Mouse (Mus musculus) stomach, embryonic 16.5 days (tissue): ENCODE results near the gene Cacna1d. TPM values are rescaled to one million over a fixed set of nuclear protein-coding genes. Genes with fewer than 3 reads are reported as not detected.

ENCODE experiments used
- ATAC-seq: fragments of 200-750 bp; cut with Nextera tagmentation; 2 replicates; pipeline ENCODE4 v1.8.0; 2017; ENCODE audit warnings: moderate number of reproducible peaks, moderate TSS enrichment; ENCODE audit not compliant: insufficient read depth, low FRiP score
- H3K27ac ChIP-seq: fragments of 300-500 bp; sonication (generic); 2 replicates; pipeline ENCODE4 v1.5.1; 2014; ENCODE audit warnings: low read length
- H3K27me3 ChIP-seq: fragments of 300-500 bp; sonication (generic); 2 replicates; pipeline ENCODE4 v1.6.1; 2014; ENCODE audit warnings: low read length, control low read depth, mixed read lengths; ENCODE audit not compliant: control insufficient read depth, insufficient read depth
- H3K36me3 ChIP-seq: fragments of 300-500 bp; sonication (generic); 2 replicates; pipeline ENCODE4 v1.6.1; 2014; ENCODE audit warnings: low read length; ENCODE audit not compliant: control insufficient read depth, insufficient read depth
- H3K4me1 ChIP-seq: fragments of 300-500 bp; sonication (generic); 2 replicates; pipeline ENCODE4 v1.6.1; 2014; ENCODE audit warnings: low read length, control low read depth, mixed read lengths; ENCODE audit not compliant: control insufficient read depth, insufficient read depth
- H3K4me2 ChIP-seq: fragments of 300-500 bp; sonication (generic); 2 replicates; pipeline ENCODE4 v1.6.1; 2014; ENCODE audit warnings: low read depth, low read length, mixed read lengths
- H3K4me3 ChIP-seq: fragments of 300-500 bp; sonication (generic); replicated peaks from 2 replicates; pipeline ENCODE4 v1.5.1; 2014; ENCODE audit warnings: mild to moderate bottlenecking, low read length
- H3K9ac ChIP-seq: fragments of 300-500 bp; sonication (generic); 2 replicates; pipeline ENCODE4 v1.6.1; 2014; ENCODE audit warnings: low read length
- H3K9me3 ChIP-seq: fragments of 300-500 bp; sonication (generic); replicated peaks from 2 replicates; pipeline ENCODE4 v1.6.1; 2016; ENCODE audit warnings: low read length, control low read depth; ENCODE audit not compliant: control insufficient read depth
- WGBS: fragments of 180-500 bp; shearing (Covaris S2); extraction: QIAGEN DNeasy Blood & Tissue Kit; methylation state at CpG from one replicate; pipeline ENCODE4 v1.1.7; 2014; 5-methylcytosine and 5-hydroxymethylcytosine counted together
- polyA plus RNA-seq: library from polyadenylated mRNA; unstranded; fragments of >200 nt; fragmentation: Nextera tagmentation; extraction: Ambion mirVana; gene quantifications from 2 replicates; pipeline ENCODE4 v1.2.1, GENCODE M21; 2015

Cacna1d gene
- polyA plus RNA-seq, 1 experiment from 2014 or later: 4.2 TPM

DNA sequence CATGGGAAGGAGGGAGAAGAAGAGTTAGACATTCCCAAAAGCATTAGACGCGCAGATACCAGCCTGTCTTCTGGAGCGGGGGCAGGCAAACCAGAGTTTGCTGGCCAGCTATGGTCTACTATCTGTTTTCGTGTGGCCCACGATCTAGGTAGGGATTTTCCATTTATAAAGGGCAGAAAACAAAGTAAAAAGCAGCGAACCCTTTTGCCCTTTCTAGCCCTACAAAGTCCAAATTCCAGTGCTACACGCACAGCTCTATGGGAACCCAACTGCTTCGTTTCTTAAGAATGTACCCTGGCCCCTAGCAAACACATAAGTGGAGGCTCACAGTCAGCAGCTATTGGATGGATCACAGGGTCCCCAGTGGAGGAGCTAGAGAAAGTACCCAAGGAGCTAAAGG is 441.0 kb downstream of the Cacna1d start:
- Histone ChIP-seq H3K4me3 (no peak overlapping the region), H3K9me3 (no peaks in the 10 kb centered on the region), H3K4me1 (peaks cover 9% of the 10 kb centered on the region), H3K36me3 (no peaks in the 10 kb centered on the region), H3K4me2 (no peak overlapping the region), H3K27ac (no peak overlapping the region), H3K27me3 (no peaks in the 10 kb centered on the region), H3K9ac (no peak overlapping the region)
- no peak for ATAC-seq
- 86% methylated on average over 8 of the region's 8 CpGs for WGBS

GRCm38 (mm10) chr14:30048049-30048448 is 443.2 kb downstream of the Cacna1d start:
- Histone ChIP-seq H3K4me1 (peaks cover 6% of the 10 kb centered on the region; the same call in 1 of the 2 replicates), H3K4me2 (no peak overlapping the region), H3K9ac (no peak overlapping the region), H3K4me3 (no peak overlapping the region), H3K27me3 (no peaks in the 10 kb centered on the region), H3K27ac (no peak overlapping the region), H3K9me3 (no peaks in the 10 kb centered on the region), H3K36me3 (no peaks in the 10 kb centered on the region)
- WGBS: 84% methylated on average over 3 of the region's 3 CpGs
- ATAC-seq: no peak

GRCm38 (mm10) chr14:30046976-30047375 is 444.3 kb downstream of the Cacna1d start:
- no peak for ATAC-seq
- Histone ChIP-seq H3K36me3 (no peaks in the 10 kb centered on the region), H3K4me2 (no peak overlapping the region), H3K27ac (no peak overlapping the region), H3K4me1 (peaks cover 6% of the 10 kb centered on the region; the same call in 1 of the 2 replicates), H3K27me3 (no peaks in the 10 kb centered on the region), H3K9ac (no peak overlapping the region), H3K9me3 (no peaks in the 10 kb centered on the region), H3K4me3 (no peak overlapping the region)
- WGBS: 84% methylated on average over 4 of the region's 4 CpGs

DNA sequence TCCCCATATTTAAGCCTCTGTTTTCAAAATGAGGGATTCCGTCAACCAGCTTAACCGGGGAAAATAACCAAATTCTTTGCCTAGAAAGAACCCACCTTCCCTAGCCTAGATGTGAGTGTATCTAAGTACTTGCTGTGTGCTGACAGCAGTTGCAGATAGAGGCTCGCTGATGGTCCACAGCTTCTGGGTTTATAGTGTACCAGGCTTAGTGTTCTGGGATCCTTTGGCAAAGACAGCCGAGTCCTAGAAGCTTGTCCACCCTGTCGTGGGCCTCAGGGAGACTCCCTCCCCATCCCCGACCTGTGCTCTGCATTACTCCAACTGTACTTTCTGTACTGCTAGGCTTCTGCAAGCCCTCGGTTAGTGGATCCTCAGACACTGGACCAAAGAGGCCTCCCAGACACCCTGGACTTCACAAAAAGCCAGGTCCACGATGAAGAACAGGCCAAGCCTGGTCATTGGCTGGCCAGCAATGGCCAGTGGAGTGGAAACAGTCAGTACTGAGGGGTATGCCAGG is 445.5 kb downstream of the Cacna1d start:
- Histone ChIP-seq H3K27ac (no peak overlapping the region; the same call in 1 of the 2 replicates), H3K36me3 (no peaks in the 10 kb centered on the region), H3K9ac (no peak overlapping the region), H3K4me3 (no peak overlapping the region), H3K4me2 (no peak overlapping the region), H3K27me3 (no peaks in the 10 kb centered on the region), H3K9me3 (no peaks in the 10 kb centered on the region), H3K4me1 (peaks cover 6% of the 10 kb centered on the region; the same call in 1 of the 2 replicates)
- ATAC-seq: no peak
- WGBS: 74% methylated on average over 8 of the region's 8 CpGs

DNA sequence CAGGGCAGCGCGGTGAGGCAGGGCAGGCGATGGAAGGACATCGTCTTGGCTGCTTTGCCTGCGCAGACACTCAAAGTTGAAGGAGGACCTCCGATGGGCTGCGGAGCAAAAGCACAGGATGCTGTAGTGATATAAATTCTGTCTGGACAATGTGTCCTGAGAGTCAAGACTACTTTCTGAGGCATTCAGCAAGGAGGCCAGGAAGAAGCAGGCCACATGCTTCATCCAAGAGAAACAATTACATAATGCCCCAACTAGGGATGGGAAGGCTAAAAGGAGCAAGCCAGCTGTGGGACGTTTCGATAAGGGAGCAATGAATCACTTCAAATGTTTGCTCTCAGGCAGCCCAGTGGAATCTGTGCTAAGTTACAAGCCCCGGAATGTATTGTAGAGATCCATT is 446.0 kb downstream of the Cacna1d start:
- H3K9ac ChIP-seq: no peak overlapping the region
- no peak overlapping the region for H3K4me2 ChIP-seq
- H3K9me3 ChIP-seq: no peaks in the 10 kb centered on the region
- 67% methylated on average over 10 of the region's 10 CpGs for WGBS
- H3K4me3 ChIP-seq: no peak overlapping the region
- H3K27me3 ChIP-seq: no peaks in the 10 kb centered on the region
- H3K36me3 ChIP-seq: no peaks in the 10 kb centered on the region
- H3K4me1 ChIP-seq: peaks cover 6% of the 10 kb centered on the region; the same call in 1 of the 2 replicates
- ATAC-seq: no peak
- no peak overlapping the region for H3K27ac ChIP-seq

- H3K27me3 ChIP-seq: no peaks in the 10 kb centered on the region
- no peak overlapping the region for H3K4me2 ChIP-seq
- H3K4me1 ChIP-seq: peaks cover 6% of the 10 kb centered on the region; the same call in 1 of the 2 replicates
- no peak overlapping the region for H3K9ac ChIP-seq
- no peak for ATAC-seq
- 87% methylated on average over 7 of the region's 7 CpGs for WGBS
- no peak overlapping the region for H3K4me3 ChIP-seq
- no peaks in the 10 kb centered on the region for H3K36me3 ChIP-seq
- no peaks in the 10 kb centered on the region for H3K9me3 ChIP-seq
- H3K27ac ChIP-seq: no peak overlapping the region
These were observed 447.8 kb downstream of the Cacna1d start for GRCm38 (mm10) chr14:30043356-30043940.

DNA sequence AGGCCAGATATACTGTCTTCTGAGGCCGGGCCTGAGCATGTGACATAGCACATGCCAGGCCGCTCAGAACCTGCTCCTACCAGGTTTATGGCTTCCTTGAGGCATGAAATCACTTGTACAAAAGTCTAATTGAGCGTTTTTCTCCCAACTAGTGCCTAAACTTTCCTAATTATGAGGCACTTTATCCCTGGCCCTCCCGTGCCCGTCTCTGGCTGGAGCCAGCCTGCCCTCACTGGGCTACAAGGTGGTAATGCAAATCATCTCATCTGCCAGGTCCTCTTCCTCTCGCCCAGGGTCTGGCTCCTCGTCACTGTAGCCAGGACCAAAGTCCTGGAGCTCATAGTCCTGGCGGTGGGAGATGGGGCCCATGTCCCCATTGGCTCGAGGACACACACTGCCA is 449.4 kb downstream of the Cacna1d start:
- 86% methylated on average over 9 of the region's 9 CpGs for WGBS
- Histone ChIP-seq H3K4me3 (no peak overlapping the region), H3K4me2 (no peak overlapping the region), H3K36me3 (no peaks in the 10 kb centered on the region), H3K27me3 (no peaks in the 10 kb centered on the region), H3K4me1 (peaks cover 6% of the 10 kb centered on the region; the same call in 1 of the 2 replicates), H3K27ac (no peak overlapping the region), H3K9me3 (no peaks in the 10 kb centered on the region), H3K9ac (no peak overlapping the region)
- ATAC-seq: no peak

DNA sequence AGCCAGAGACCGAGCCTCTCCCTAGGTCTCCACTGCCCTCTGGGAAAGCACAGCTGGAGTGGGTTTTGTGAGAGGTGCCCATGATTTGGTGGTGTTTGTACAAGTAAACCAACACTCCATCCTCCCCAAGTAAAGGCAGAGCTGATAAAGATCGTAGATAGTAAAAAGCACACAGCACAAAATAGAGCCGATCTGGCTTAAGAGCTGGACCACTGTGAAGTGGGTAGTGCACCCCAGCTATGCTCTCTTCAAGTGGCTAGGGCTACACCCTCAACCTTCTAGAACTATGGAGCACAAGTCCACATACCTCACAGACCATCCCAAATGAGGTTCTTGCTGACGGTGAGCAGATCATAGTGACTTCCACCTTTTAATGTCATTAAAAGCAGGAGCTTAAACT is 451.8 kb downstream of the Cacna1d start:
- no peak overlapping the region for H3K27ac ChIP-seq
- H3K4me1 ChIP-seq: no peaks in the 10 kb centered on the region
- no peaks in the 10 kb centered on the region for H3K27me3 ChIP-seq
- 56% methylated on average over 4 of the region's 4 CpGs for whole genome bisulfite sequencing
- ATAC-seq: no peak
- no peaks in the 10 kb centered on the region for H3K36me3 ChIP-seq
- no peaks in the 10 kb centered on the region for H3K9me3 ChIP-seq
- H3K4me2 ChIP-seq: no peak overlapping the region
- no peak overlapping the region for H3K9ac ChIP-seq
- H3K4me3 ChIP-seq: no peak overlapping the region

DNA sequence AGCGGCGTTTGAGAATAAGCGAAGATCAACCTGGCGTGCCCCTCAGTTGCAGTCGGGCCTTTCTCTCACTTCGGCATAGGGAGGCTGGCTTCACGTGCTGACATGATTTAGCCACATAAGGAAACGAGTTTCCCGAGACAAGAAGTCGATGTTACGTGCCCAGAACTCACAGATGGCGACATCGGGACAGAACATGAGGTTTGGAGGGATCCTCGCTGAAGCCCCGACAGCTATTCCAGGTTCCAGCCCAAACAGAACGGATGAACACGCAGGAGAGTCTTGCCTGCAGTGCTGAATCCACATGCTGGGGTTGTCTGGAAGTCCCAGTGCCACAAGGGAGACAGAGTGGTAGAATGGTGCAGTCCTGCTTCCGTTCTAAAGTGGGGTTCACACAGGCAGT is 452.8 kb downstream of the Cacna1d start:
- Histone ChIP-seq H3K36me3 (no peaks in the 10 kb centered on the region), H3K9me3 (no peaks in the 10 kb centered on the region), H3K27ac (no peak overlapping the region), H3K27me3 (no peaks in the 10 kb centered on the region), H3K4me2 (no peak overlapping the region), H3K4me1 (no peaks in the 10 kb centered on the region), H3K4me3 (no peak overlapping the region), H3K9ac (no peak overlapping the region)
- WGBS: 87% methylated on average over 18 of the region's 18 CpGs
- no peak for ATAC-seq
